Mouse (Mus musculus) regulatory T cell (primary cell): Measurements from ENCODE around the gene Ncbp2.

Experiments used
- in situ Hi-C: fragments of 300-600 bp; cut with MboI, MseI; formaldehyde crosslinking; loops from one replicate; pipeline ENCODE4 v1.15.1; 2025; ENCODE audit warnings: high pct_unique_total_duplicates

The Ncbp2 gene

DNA sequence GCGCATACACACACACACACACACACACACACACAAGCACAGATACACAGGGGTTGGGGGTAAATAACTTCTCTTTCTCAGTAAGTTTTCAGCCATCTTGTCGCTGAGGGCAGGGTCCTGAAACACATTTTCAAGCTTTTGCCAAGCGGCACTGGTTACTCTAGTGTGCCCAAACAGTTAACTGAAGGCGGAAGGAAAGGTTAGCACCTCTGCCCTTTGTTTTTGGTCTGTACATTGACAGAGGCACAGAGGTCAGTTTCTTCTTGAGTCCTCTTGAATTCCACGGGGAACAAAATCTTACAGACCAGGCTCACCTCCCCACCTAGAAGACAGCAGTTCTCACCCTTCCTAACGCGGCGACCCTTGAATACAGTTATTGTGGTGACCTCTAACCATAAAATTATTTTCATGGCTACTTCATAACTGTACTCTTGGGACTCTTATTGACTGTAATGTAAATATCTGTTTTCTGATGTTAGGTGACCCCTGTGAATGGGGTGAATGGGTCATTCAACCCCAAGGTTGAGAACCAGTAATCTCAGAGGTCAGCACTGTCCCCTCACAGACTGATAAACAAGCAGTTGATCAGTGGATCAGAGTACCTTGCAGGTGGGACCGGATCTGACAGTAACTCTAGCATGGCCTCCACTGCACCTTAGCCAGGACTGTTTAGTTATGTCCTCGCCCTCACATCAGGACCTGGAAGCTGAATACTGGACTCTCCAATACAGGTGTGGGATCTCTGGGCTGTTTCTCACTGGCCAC, 60.4 kb downstream of the Ncbp2 start:
- in situ Hi-C loops, result no loop called here

DNA sequence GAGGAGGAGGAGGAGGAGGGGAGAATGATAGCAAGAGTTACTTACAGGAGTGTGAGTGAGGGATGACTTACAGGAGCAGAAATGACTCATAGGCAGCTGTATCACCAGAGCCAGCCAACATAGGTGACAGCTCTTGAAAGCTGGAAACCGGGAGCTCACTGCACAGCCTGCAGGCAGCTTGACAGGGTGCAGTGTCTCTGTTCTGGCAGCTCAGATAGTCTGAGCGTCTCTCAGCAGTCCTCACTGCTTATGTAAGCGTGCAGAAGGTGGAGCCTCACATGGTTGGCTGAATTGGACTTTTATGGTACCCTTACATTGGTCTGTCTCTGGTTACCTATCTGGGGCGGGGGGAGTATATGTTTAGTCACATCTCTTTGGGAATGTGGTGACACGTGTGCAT, 61.6 kb downstream of the Ncbp2 start:
- in situ Hi-C loops, result no loop called here

DNA sequence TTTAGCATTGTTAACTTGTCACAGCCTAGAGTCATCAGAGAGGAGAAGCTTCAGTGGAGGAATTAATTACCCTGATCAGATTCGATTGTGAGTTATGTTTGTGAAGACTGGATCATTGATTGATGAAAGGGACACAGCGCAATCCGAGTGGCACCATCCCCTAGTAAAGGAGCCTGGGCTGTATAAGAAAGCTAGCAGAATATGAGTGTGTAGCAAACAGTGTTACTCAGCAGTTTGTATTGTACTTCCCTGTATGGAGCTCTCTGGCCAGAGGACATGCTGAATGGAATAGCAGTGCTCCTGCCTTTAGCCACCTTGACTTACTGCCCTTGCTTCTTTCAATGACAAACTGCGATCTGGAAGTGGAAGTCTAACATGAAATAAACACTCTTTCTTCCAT, 62.0 kb downstream of the Ncbp2 start:
- in situ Hi-C loops, result no loop called here
